Mouse (Mus musculus): ENCODE results near the gene Dnaic1. TPM values are rescaled to one million over a fixed set of nuclear protein-coding genes. Genes with fewer than 3 reads are reported as not detected.
"Not testable (repeated sequence)": the region's sequence is repeated elsewhere in the genome, so short reads cannot be mapped to it uniquely, and the experiment has no call there.

Gene Dnaic1
- polyA plus RNA-seq, 1 experiment from 2014 or later = 1.9 TPM

- H3K4me1 ChIP-seq (ENCODE audit: control insufficient read depth, insufficient read depth, low read length) = peaks cover 11% of the 10 kb centered on the region
- peak; percentile 21 for ATAC-seq (ENCODE audit: low read depth)
- not testable (repeated sequence) for H3K27ac ChIP-seq (ENCODE audit: low read depth, low read length); H3K9ac ChIP-seq (replicated peaks; ENCODE audit: low read depth, low read length); H3K4me3 ChIP-seq (ENCODE audit: low read depth, low read length); H3K27me3 ChIP-seq (ENCODE audit: control insufficient read depth, insufficient read depth, low read length); H3K4me2 ChIP-seq (ENCODE audit: low read depth, low read length); H3K36me3 ChIP-seq (ENCODE audit: control insufficient read depth, insufficient read depth, low read length); H3K9me3 ChIP-seq (ENCODE audit: control insufficient read depth, low read length)
- 0% methylated on average over 2 of the region's 27 CpGs for WGBS
Observed at GRCm38 (mm10) chr4:41683303-41683702, 113.7 kb downstream of the Dnaic1 start.

GRCm38 (mm10) chr4:41684131-41684930, 114.8 kb downstream of the Dnaic1 start:
- 3% methylated on average over 20 of the region's 27 CpGs for WGBS
- H3K27ac ChIP-seq (ENCODE audit: low read depth, low read length); H3K4me1 ChIP-seq (ENCODE audit: control insufficient read depth, insufficient read depth, low read length): not testable (repeated sequence)

GRCm38 (mm10) chr4:41684931-41685453, 115.4 kb downstream of the Dnaic1 start:
- not testable (repeated sequence) for H3K36me3 ChIP-seq (ENCODE audit: control insufficient read depth, insufficient read depth, low read length); H3K27ac ChIP-seq (ENCODE audit: low read depth, low read length); H3K4me1 ChIP-seq (ENCODE audit: control insufficient read depth, insufficient read depth, low read length); H3K9ac ChIP-seq (replicated peaks; ENCODE audit: low read depth, low read length); H3K4me2 ChIP-seq (ENCODE audit: low read depth, low read length); H3K27me3 ChIP-seq (ENCODE audit: control insufficient read depth, insufficient read depth, low read length); H3K9me3 ChIP-seq (ENCODE audit: control insufficient read depth, low read length); H3K4me3 ChIP-seq (ENCODE audit: low read depth, low read length)
- ATAC-seq (ENCODE audit: low read depth) = peak; percentile 19; the same call in 1 of the 2 replicates
- WGBS = 2% methylated on average over 14 of the region's 14 CpGs

More at GRCm38 (mm10) chr4:41684131-41684930, 114.8 kb downstream of the Dnaic1 start:
- not testable (repeated sequence) for H3K4me3 ChIP-seq (ENCODE audit: low read depth, low read length); H3K9me3 ChIP-seq (ENCODE audit: control insufficient read depth, low read length); H3K27me3 ChIP-seq (ENCODE audit: control insufficient read depth, insufficient read depth, low read length); H3K9ac ChIP-seq (replicated peaks; ENCODE audit: low read depth, low read length); H3K36me3 ChIP-seq (ENCODE audit: control insufficient read depth, insufficient read depth, low read length)
- peak overlapping the region; percentile 8; the same call in 1 of the 2 replicates for H3K4me2 ChIP-seq (ENCODE audit: low read depth, low read length)
- peak; percentile 47; the same call in 1 of the 2 replicates for ATAC-seq (ENCODE audit: low read depth)

GRCm38 (mm10) chr4:41685882-41686492, 116.4 kb downstream of the Dnaic1 start:
- H3K36me3 ChIP-seq (ENCODE audit: control insufficient read depth, insufficient read depth, low read length); H3K27me3 ChIP-seq (ENCODE audit: control insufficient read depth, insufficient read depth, low read length); H3K9me3 ChIP-seq (ENCODE audit: control insufficient read depth, low read length); H3K9ac ChIP-seq (replicated peaks; ENCODE audit: low read depth, low read length); H3K4me3 ChIP-seq (ENCODE audit: low read depth, low read length); H3K27ac ChIP-seq (ENCODE audit: low read depth, low read length); H3K4me2 ChIP-seq (ENCODE audit: low read depth, low read length); ATAC-seq (ENCODE audit: low read depth); H3K4me1 ChIP-seq (ENCODE audit: control insufficient read depth, insufficient read depth, low read length): not testable (repeated sequence)
- WGBS = 12% methylated on average over 9 of the region's 10 CpGs

Other genes with a start within 250 kb of the Dnaic1 start
- gene Ubap1, start 220.8 kb upstream of the Dnaic1 start, polyA plus RNA-seq (2014; fragmentation: Nextera tagmentation; extraction: Ambion mirVana) = 66.8 and 76.3 TPM in 2 replicates
- gene Kif24, start 104.9 kb upstream of the Dnaic1 start, polyA plus RNA-seq (2014; fragmentation: Nextera tagmentation; extraction: Ambion mirVana) = 2.1 and 2.3 TPM in 2 replicates
- gene Nudt2, start 104.6 kb upstream of the Dnaic1 start, polyA plus RNA-seq (2014; fragmentation: Nextera tagmentation; extraction: Ambion mirVana) = 60.8 and 78.5 TPM in 2 replicates
- 8.0 and 8.6 TPM in 2 replicates for gene AI464131, start 66.7 kb upstream of the Dnaic1 start, polyA plus RNA-seq (2014; fragmentation: Nextera tagmentation; extraction: Ambion mirVana)
- 5.3 and 13.7 TPM in 2 replicates for gene 1110017D15Rik, start 52.4 kb upstream of the Dnaic1 start, polyA plus RNA-seq (2014; fragmentation: Nextera tagmentation; extraction: Ambion mirVana)
- gene Fam219a, start 237 bp upstream of the Dnaic1 start, polyA plus RNA-seq (2014; fragmentation: Nextera tagmentation; extraction: Ambion mirVana) = 18.8 and 23.5 TPM in 2 replicates
- 109 and 134 TPM in 2 replicates for gene Enho, start 70.5 kb downstream of the Dnaic1 start, polyA plus RNA-seq (2014; fragmentation: Nextera tagmentation; extraction: Ambion mirVana)
- gene Cntfr, start 127.3 kb downstream of the Dnaic1 start, polyA plus RNA-seq (2014; fragmentation: Nextera tagmentation; extraction: Ambion mirVana) = 15.6 and 19.9 TPM in 2 replicates
- gene Il11ra1, start 130.2 kb downstream of the Dnaic1 start, polyA plus RNA-seq (2014; fragmentation: Nextera tagmentation; extraction: Ambion mirVana) = 26.2 and 47.2 TPM in 2 replicates
- gene Rpp25l, start 143.8 kb downstream of the Dnaic1 start, polyA plus RNA-seq (2014; fragmentation: Nextera tagmentation; extraction: Ambion mirVana) = 61.3 and 65.5 TPM in 2 replicates
- gene Dctn3, start 153.4 kb downstream of the Dnaic1 start, polyA plus RNA-seq (2014; fragmentation: Nextera tagmentation; extraction: Ambion mirVana) = 259 and 281 TPM in 2 replicates
- gene Arid3c, start 161.4 kb downstream of the Dnaic1 start, polyA plus RNA-seq (2014; fragmentation: Nextera tagmentation; extraction: Ambion mirVana) = 1.4 and 1.8 TPM in 2 replicates
- gene Galt, start 185.5 kb downstream of the Dnaic1 start, polyA plus RNA-seq (2014; fragmentation: Nextera tagmentation; extraction: Ambion mirVana) = 42.6 and 53.5 TPM in 2 replicates
- gene Sigmar1, start 186.4 kb downstream of the Dnaic1 start, polyA plus RNA-seq (2014; fragmentation: Nextera tagmentation; extraction: Ambion mirVana) = 77.6 and 89.3 TPM in 2 replicates
- 239 and 281 TPM in 2 replicates for gene Ccl27a, start 204.5 kb downstream of the Dnaic1 start, polyA plus RNA-seq (2014; fragmentation: Nextera tagmentation; extraction: Ambion mirVana)